Mouse (Mus musculus): ENCODE data around the gene Kcnmb3.

Gene Kcnmb3

GRCm38 (mm10) chr3:32492097-32493090, at the start of gene Kcnmb3:
TSS of gene Kcnmb3 (minus strand) at chr3:32492231.
- DNase-seq (ENCODE audit: low spot score in 2 of 2) = no peak

- no peak for DNase-seq (ENCODE audit: low spot score in 2 of 2)
Observed at GRCm38 (mm10) chr3:32538091-32538490, 46.1 kb upstream of the Kcnmb3 start.

- DNase-seq (ENCODE audit: low spot score in 2 of 2) = peak; percentile 29 to 52
Observed at GRCm38 (mm10) chr3:32537556-32537955, 45.5 kb upstream of the Kcnmb3 start.

GRCm38 (mm10) chr3:32535692-32536091, 43.7 kb upstream of the Kcnmb3 start:
- DNase-seq (ENCODE audit: low spot score in 2 of 2) = no peak

GRCm38 (mm10) chr3:32530041-32530440, 38.0 kb upstream of the Kcnmb3 start:
- no peak for DNase-seq (ENCODE audit: low spot score in 2 of 2)

- DNase-seq (ENCODE audit: low spot score in 2 of 2) = peak; percentile 90 to 93
Observed at GRCm38 (mm10) chr3:32529303-32529898, 37.4 kb upstream of the Kcnmb3 start, which contains the start of gene Mfn1. TSS of gene Mfn1 (plus strand) at chr3:32529465.

GRCm38 (mm10) chr3:32527181-32527580, 35.1 kb upstream of the Kcnmb3 start:
- DNase-seq (ENCODE audit: low spot score in 2 of 2) = no peak

- no peak for DNase-seq (ENCODE audit: low spot score in 2 of 2)
Observed at GRCm38 (mm10) chr3:32513528-32513927, 21.5 kb upstream of the Kcnmb3 start.

- no peak for DNase-seq (ENCODE audit: low spot score in 2 of 2)
Observed at GRCm38 (mm10) chr3:32512686-32513284, 20.8 kb upstream of the Kcnmb3 start.

- peak; percentile 19 to 43 for DNase-seq (ENCODE audit: low spot score in 2 of 2)
Observed at GRCm38 (mm10) chr3:32511191-32511550, 19.1 kb upstream of the Kcnmb3 start.

- DNase-seq (ENCODE audit: low spot score in 2 of 2) = peak; percentile 91 to 93
Observed at GRCm38 (mm10) chr3:32510375-32511190, 18.6 kb upstream of the Kcnmb3 start.

- DNase-seq (ENCODE audit: low spot score in 2 of 2) = no peak
Observed at GRCm38 (mm10) chr3:32509496-32510374, 17.7 kb upstream of the Kcnmb3 start, which contains the start of gene Zfp639. TSS of gene Zfp639 (plus strand) at chr3:32510259.

GRCm38 (mm10) chr3:32508666-32509324, 16.8 kb upstream of the Kcnmb3 start:
- DNase-seq (ENCODE audit: low spot score in 2 of 2) = peak; percentile 75 to 82

GRCm38 (mm10) chr3:32506366-32507225, 14.6 kb upstream of the Kcnmb3 start:
- no peak for DNase-seq (ENCODE audit: low spot score in 2 of 2)

- DNase-seq (ENCODE audit: low spot score in 2 of 2) = no peak
Observed at GRCm38 (mm10) chr3:32505841-32506240, 13.8 kb upstream of the Kcnmb3 start.

- DNase-seq (ENCODE audit: low spot score in 2 of 2) = no peak
Observed at GRCm38 (mm10) chr3:32500346-32500745, 8.3 kb upstream of the Kcnmb3 start.

- DNase-seq (ENCODE audit: low spot score in 2 of 2) = no peak
Observed at GRCm38 (mm10) chr3:32496711-32497070, 4.7 kb upstream of the Kcnmb3 start.

GRCm38 (mm10) chr3:32495856-32496710, 4.1 kb upstream of the Kcnmb3 start:
- DNase-seq (ENCODE audit: low spot score in 2 of 2) = no peak

Data from right cerebral cortex, adult 2 months (tissue).